Mouse (Mus musculus): ENCODE results near the gene Fbxo34.

DNA sequence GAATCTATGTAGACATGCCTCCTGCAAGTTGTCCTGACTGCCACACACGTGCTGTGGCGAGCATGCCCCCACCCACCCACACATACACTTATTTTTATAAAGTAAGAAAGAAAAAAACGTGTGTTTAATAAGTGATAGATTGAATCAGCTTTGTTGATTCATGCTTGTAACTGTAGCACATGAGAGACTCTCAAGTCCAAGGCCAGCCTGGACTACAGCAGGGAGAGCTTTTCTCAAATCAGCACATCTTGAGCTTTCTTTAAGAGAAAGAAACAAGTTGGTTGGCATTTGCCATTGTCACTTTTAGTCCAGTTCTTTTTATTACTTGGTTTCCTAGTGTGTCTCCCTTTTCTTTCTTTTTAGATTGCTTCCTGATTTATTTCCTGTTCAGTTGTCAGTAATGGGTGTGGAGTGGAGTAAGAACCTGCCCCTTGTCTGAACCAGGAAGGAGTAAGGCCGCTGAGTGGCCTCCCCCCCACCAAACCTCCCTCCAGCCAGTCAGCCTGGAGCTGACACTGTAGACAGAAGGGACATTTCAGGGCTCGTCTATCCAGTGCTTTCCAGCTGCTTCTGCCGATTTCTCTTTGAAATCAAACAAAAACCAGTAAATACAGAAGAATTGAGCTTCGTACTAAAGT, 64.7 kb downstream of the Fbxo34 start:
- TF ChIP-seq EP300 (IDR thresholded peaks at IDR 0.05) (peak; percentile 48), CTCF (IDR thresholded peaks at IDR 0.05) (no peak)

All from lung, postnatal 0 days (tissue).